9 mouse cellular contexts compared by ENCODE assay signal in genomic region chr1:168288891-168289545, GRCm38 (mm10).
DNase-seq lines count a peak whose midpoint lies in the region; ATAC-seq lines count a peak whose summit lies in the region.
"Had no signal": no experiment of that assay in that cellular context is flagged by ENCODE, and none has a peak within 500 bp of the region (broad histone marks: within the 10 kb centered on the region; RNA-seq: fewer than 3 reads in every experiment).

No protein-coding gene starts in this region.

- no peak for ATAC-seq in hindbrain, embryonic 14.5 days (ENCODE audit: low FRiP score)

- H3K27me3 ChIP-seq in hindbrain, embryonic 14.5 days (ENCODE audit: control insufficient read depth, insufficient read depth, low read length): no peaks in the 10 kb centered on the region
- no peaks in the 10 kb centered on the region for H3K27me3 ChIP-seq in megakaryocyte, embryonic 14.5 days (replicated peaks)

- no peaks in the 10 kb centered on the region for H3K36me3 ChIP-seq in hindbrain, embryonic 14.5 days (replicated peaks; ENCODE audit: control insufficient read depth, insufficient read depth)
- peaks cover 56% of the 10 kb centered on the region for H3K36me3 ChIP-seq in megakaryocyte, embryonic 14.5 days (replicated peaks; ENCODE audit: low read length)
- H3K36me3 ChIP-seq: limb, embryonic 13.5 days had no signal

- H3K4me2 ChIP-seq in hindbrain, embryonic 14.5 days (replicated peaks): no peak overlapping the region
- H3K4me2 ChIP-seq: limb, embryonic 13.5 days had no signal

- no peaks in the 10 kb centered on the region for H3K9me3 ChIP-seq in hindbrain, embryonic 14.5 days (ENCODE audit: control insufficient read depth, low read length)
- no peaks in the 10 kb centered on the region for H3K9me3 ChIP-seq in megakaryocyte, embryonic 14.5 days
- H3K9me3 ChIP-seq: limb, embryonic 13.5 days had no signal

- WGBS in hindbrain, embryonic 14.5 days: 34% methylated on average over 10 of the region's 10 CpGs

- no peak overlapping the region for H3K4me3 ChIP-seq in hindbrain, embryonic 14.5 days (replicated peaks; ENCODE audit: low read length)
- peak overlapping the region; percentile 76 for H3K4me3 ChIP-seq in megakaryocyte, embryonic 14.5 days (replicated peaks)
- H3K4me3 ChIP-seq: limb, embryonic 13.5 days had no signal

- peak overlapping the region; percentile 85 for H3K27ac ChIP-seq in hindbrain, embryonic 14.5 days
- H3K27ac ChIP-seq: limb, embryonic 13.5 days had no signal

- DNase-seq in cerebellum, adult 11-12 months: peak; percentile 61
- DNase-seq in cerebellum, postnatal 4 days (ENCODE audit: low spot score in 2 of 2): no peak
- peak; percentile 59 for DNase-seq in cerebellum, adult 9-11 months
- DNase-seq in hindbrain, embryonic 14.5 days (ENCODE audit: low spot score): no peak
- no peak for DNase-seq in adrenal gland, postnatal 14 days
- no peak for DNase-seq in right cerebral cortex, postnatal 4 days
- DNase-seq in thymus, postnatal 25 days: no peak

- peaks cover 73% of the 10 kb centered on the region for H3K4me1 ChIP-seq in hindbrain, embryonic 14.5 days (replicated peaks; ENCODE audit: control insufficient read depth, insufficient read depth, low read length)
- H3K4me1 ChIP-seq in megakaryocyte, embryonic 14.5 days: peaks cover 97% of the 10 kb centered on the region

- H3K9ac ChIP-seq in hindbrain, embryonic 14.5 days: no peak overlapping the region

Comparison
In these comparisons a context has a peak if more than half of its experiments do, and no peak if none do; other contexts are left out.
1. DNase-seq: peak in cerebellum, adult 11-12 months (single experiment) and cerebellum, adult 9-11 months (single experiment); none in cerebellum, postnatal 4 days (0 of 2), hindbrain, embryonic 14.5 days (single experiment), adrenal gland, postnatal 14 days (single experiment), right cerebral cortex, postnatal 4 days (single experiment) and thymus, postnatal 25 days (single experiment).